Mouse (Mus musculus) CH12.LX (cell line): Measurements from ENCODE around the gene Abhd2. TPM values are rescaled to one million over a fixed set of nuclear protein-coding genes. Genes with fewer than 3 reads are reported as not detected.

Experiments used
- DNase-seq: peaks from one replicate; pipeline ENCODE4 v3.0.0-alpha.2; 2013; ENCODE audit errors: extremely low read depth
- H3K27ac ChIP-seq: 2 replicates; pipeline ENCODE4 v1.5.1; 2012; ENCODE audit warnings: low read depth, mild to moderate bottlenecking, control low read depth, moderate library complexity; ENCODE audit not compliant: insufficient read depth
- H3K27me3 ChIP-seq: replicated peaks from 2 replicates; pipeline ENCODE3; 2012; ENCODE audit warnings: inconsistent platforms
- H3K36me3 ChIP-seq, 2 experiments: replicated peaks in 1 of 2; 2 replicates each; pipeline versions ENCODE3 to v1.6.1; 2012; ENCODE audit warnings: inconsistent platforms in 1 of 2, low read length in 1 of 2, mild to moderate bottlenecking in 1 of 2, mixed read lengths in 1 of 2, moderate library complexity in 1 of 2; ENCODE audit not compliant: control insufficient read depth in 1 of 2, insufficient read depth in 1 of 2
- H3K4me1 ChIP-seq, 2 experiments: 2 replicates each; pipeline ENCODE4 v1.6.1; 2012; ENCODE audit warnings: inconsistent platforms in 1 of 2, moderate library complexity in 1 of 2; ENCODE audit not compliant: insufficient read depth in 2 of 2, control insufficient read depth in 1 of 2
- H3K4me2 ChIP-seq: 2 replicates; pipeline ENCODE4 v1.6.1; 2012; ENCODE audit warnings: low read depth, mild to moderate bottlenecking, control low read depth; ENCODE audit not compliant: poor library complexity, insufficient read depth, severe bottlenecking
- H3K4me3 ChIP-seq, 3 experiments: fragments of 150-350 bp in 1 of 3; sonication (generic) in 1 of 3; replicated peaks in 1 of 3; 2 replicates each; pipeline versions ENCODE3 to v1.5.1; 2011 to 2012; ENCODE audit warnings: low read depth in 2 of 3, low read length in 2 of 3, mild to moderate bottlenecking in 2 of 3, moderate library complexity in 2 of 3, control low read depth in 1 of 3, improper control_type of control experiment in 1 of 3, inconsistent platforms in 1 of 3, mixed read lengths in 1 of 3; ENCODE audit not compliant: poor library complexity in 1 of 3
- H3K79me2 ChIP-seq: replicated peaks from 2 replicates; pipeline ENCODE4 v1.6.1; 2012; ENCODE audit warnings: mild to moderate bottlenecking, moderate library complexity; ENCODE audit not compliant: control insufficient read depth, poor library complexity, insufficient read depth, severe bottlenecking; ENCODE audit errors: extremely low read depth
- H3K9ac ChIP-seq: 2 replicates; pipeline ENCODE4 v1.6.1; 2012; ENCODE audit warnings: low read depth, mild to moderate bottlenecking, control low read depth, moderate library complexity; ENCODE audit not compliant: insufficient read depth
- H3K9me3 ChIP-seq: replicated peaks from 2 replicates; pipeline ENCODE3; 2012; ENCODE audit warnings: low read length, inconsistent platforms, mixed read lengths
- BHLHE40 ChIP-seq: IDR thresholded peaks from 2 replicates; pipeline ENCODE4 v1.6.1; 2011; ENCODE audit warnings: mild to moderate bottlenecking, low read depth, low read length, improper control_type of control experiment
- CHD1 ChIP-seq: IDR thresholded peaks from 2 replicates; pipeline ENCODE4 v1.6.1; 2012; ENCODE audit warnings: low read depth, low read length, improper control_type of control experiment, inconsistent platforms
- CHD2 ChIP-seq: IDR thresholded peaks from 2 replicates; pipeline ENCODE4 v1.6.1; 2011; ENCODE audit warnings: low read length, improper control_type of control experiment
- ETS1 ChIP-seq: conservative IDR thresholded peaks from 2 replicates; pipeline ENCODE4 v1.6.1; 2012; ENCODE audit warnings: low read depth, mild to moderate bottlenecking, inconsistent platforms, low read length, improper control_type of control experiment, moderate library complexity
- GABPA ChIP-seq: IDR thresholded peaks from 2 replicates; pipeline ENCODE4 v1.6.1; 2012; ENCODE audit warnings: low read depth, low read length, improper control_type of control experiment, inconsistent platforms; ENCODE audit not compliant: insufficient replicate concordance
- IRF4 ChIP-seq: IDR thresholded peaks from 2 replicates; pipeline ENCODE4 v1.6.1; 2014; ENCODE audit warnings: low read depth, mild to moderate bottlenecking, inconsistent platforms, low read length, improper control_type of control experiment
- JUND ChIP-seq: conservative IDR thresholded peaks from 2 replicates; pipeline ENCODE4 v1.6.1; 2011; ENCODE audit warnings: low read depth, low read length, improper control_type of control experiment
- MXI1 ChIP-seq: IDR thresholded peaks from 2 replicates; pipeline ENCODE4 v1.6.1; 2011; ENCODE audit warnings: mild to moderate bottlenecking, low read depth, low read length, improper control_type of control experiment
- MYC ChIP-seq: IDR thresholded peaks from 2 replicates; pipeline ENCODE4 v1.6.1; 2011; ENCODE audit warnings: low read depth, mild to moderate bottlenecking, improper control_type of control experiment, low read length
- POLR2A ChIP-seq: IDR thresholded peaks from 2 replicates; pipeline ENCODE4 v1.6.1; 2011; ENCODE audit warnings: low read depth, mild to moderate bottlenecking, improper control_type of control experiment, low read length
- POLR2AphosphoS2 ChIP-seq: IDR thresholded peaks from 2 replicates; pipeline ENCODE4 v1.6.1; 2011; ENCODE audit warnings: low read depth, low read length, improper control_type of control experiment
- RAD21 ChIP-seq: IDR thresholded peaks from 2 replicates; pipeline ENCODE4 v1.6.1; 2011; ENCODE audit warnings: low read depth, mild to moderate bottlenecking, low read length, improper control_type of control experiment, moderate library complexity
- RCOR1 ChIP-seq: conservative IDR thresholded peaks from 2 replicates; pipeline ENCODE4 v1.6.1; 2012; ENCODE audit warnings: low read depth, mild to moderate bottlenecking, inconsistent platforms, low read length, improper control_type of control experiment
- SMC3 ChIP-seq: IDR thresholded peaks from 2 replicates; pipeline ENCODE4 v1.6.1; 2011; ENCODE audit warnings: low read depth, low read length, improper control_type of control experiment
- TBP ChIP-seq: conservative IDR thresholded peaks from 2 replicates; pipeline ENCODE4 v1.6.1; 2011; ENCODE audit warnings: low read depth, low read length, improper control_type of control experiment
- USF2 ChIP-seq: conservative IDR thresholded peaks from 2 replicates; pipeline ENCODE4 v1.6.1; 2011; ENCODE audit warnings: low read depth, low read length, improper control_type of control experiment
- ZNF384 ChIP-seq: IDR thresholded peaks from 2 replicates; pipeline ENCODE4 v1.6.1; 2012; ENCODE audit warnings: low read depth, low read length, improper control_type of control experiment, inconsistent platforms
- dilution Hi-C: fragments of 300-500 bp; cut with MboI; formaldehyde crosslinking; loops from 2 replicates; pipeline ENCODE4 v1.14.3; 2020; ENCODE audit warnings: low sequenced_read_pairs; ENCODE audit not compliant: extremely low pct_unique_long_range_greater_than_20kb, extremely low pct_ligation_motif_present
- in situ Hi-C: fragments of 300-500 bp; cut with MboI; formaldehyde crosslinking; loops from 3 replicates; pipeline ENCODE4 v1.14.3; 2019; ENCODE audit warnings: low sequenced_read_pairs, low pct_ligation_motif_present, low pct_unique_long_range_greater_than_20kb, mixed read lengths
- polyA plus RNA-seq: library from polyadenylated mRNA; unstranded; fragments of >175 nt; gene quantifications from 2 replicates; pipeline ENCODE4 v1.2.1, GENCODE M21; 2012; ENCODE audit warnings: low read depth; ENCODE audit not compliant: insufficient read length
- total RNA-seq, 2 experiments: library from RNA; depleted of rRNA; stranded (reverse); fragments of 300-350 nt in 1 of 2; fragments of >200 nt in 1 of 2; gene quantifications; 2 replicates each; pipeline ENCODE4 v1.2.3; 2012 to 2014

Gene Abhd2
- total and polyA plus RNA-seq, 3 experiments = 6.0 to 15.4 (median 9.9) TPM

DNA sequence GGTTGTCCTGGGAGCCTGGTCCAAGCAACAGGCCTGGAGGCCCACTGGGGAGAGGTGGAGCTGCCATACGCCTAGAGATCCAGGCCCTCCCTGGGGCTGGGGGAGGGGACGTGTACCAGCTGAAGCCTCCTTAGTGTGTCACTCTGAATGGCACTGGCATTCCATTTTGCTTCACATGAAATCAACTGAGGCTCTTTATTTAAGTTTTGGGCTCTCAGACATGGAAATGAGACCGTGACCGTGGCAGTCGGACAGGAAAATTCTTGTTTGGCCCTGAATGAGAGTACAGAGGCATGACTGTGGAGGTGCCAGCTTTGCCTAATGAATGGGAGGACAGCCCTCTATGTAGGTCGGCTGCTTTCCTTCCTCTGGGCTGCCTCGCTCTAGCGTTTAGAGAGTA lies 89.2 kb downstream of the Abhd2 start:
- H3K4me1 ChIP-seq = peaks cover 0 to 19% of the 10 kb centered on the region in 2 experiments; a peak in 2 of 4 replicates
- no peak overlapping the region for H3K4me2 ChIP-seq
- no peak overlapping the region for H3K27ac ChIP-seq
- no peak for DNase-seq
- no peak overlapping the region for H3K9ac ChIP-seq
- in situ Hi-C loops = loop anchor here (25.0 kb wide), 1 partner anchor 450 kb away; the partner anchor contains the start of gene Isg20
- H3K36me3 ChIP-seq = peaks cover 23 to 67% of the 10 kb centered on the region in 2 experiments
- no peak for TF ChIP-seq RCOR1
- no peak for TF ChIP-seq ZNF384
- TF ChIP-seq CHD2 = no peak
- TF ChIP-seq, all 38 proteins: peak for 0
- H3K79me2 ChIP-seq = no peaks in the 10 kb centered on the region
- no peaks in the 10 kb centered on the region for H3K27me3 ChIP-seq
- no peak overlapping the region for H3K4me3 ChIP-seq
- H3K9me3 ChIP-seq = no peaks in the 10 kb centered on the region
- dilution Hi-C loops = no loop called here

DNA sequence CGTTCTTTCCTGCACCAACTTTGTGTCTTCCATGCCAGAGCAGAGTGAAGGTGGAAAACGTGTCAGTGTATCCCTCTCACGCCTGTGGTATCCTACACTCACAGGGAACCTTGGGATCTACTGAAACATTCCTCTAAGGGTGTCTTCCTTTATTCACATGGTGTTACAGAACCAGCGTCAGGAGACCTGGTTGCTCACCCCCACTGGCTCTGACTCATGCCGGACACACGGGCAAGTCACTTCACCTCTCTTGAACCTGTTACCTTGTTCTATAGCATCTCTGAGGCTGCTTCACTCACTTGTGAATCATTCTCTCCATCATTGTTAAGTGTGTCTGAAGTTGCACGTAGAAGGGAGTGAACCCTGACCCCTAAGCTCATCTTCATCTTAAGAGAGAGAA lies 89.8 kb downstream of the Abhd2 start:
- H3K4me2 ChIP-seq = no peak overlapping the region
- H3K4me3 ChIP-seq = no peak overlapping the region
- H3K79me2 ChIP-seq = no peaks in the 10 kb centered on the region
- no peak overlapping the region for H3K27ac ChIP-seq
- no peak for DNase-seq
- H3K27me3 ChIP-seq = no peaks in the 10 kb centered on the region
- TF ChIP-seq POLR2A = no peak
- TF ChIP-seq USF2 = no peak
- no peak for TF ChIP-seq SMC3
- TF ChIP-seq JUND = no peak
- TF ChIP-seq MYC = no peak
- no peak for TF ChIP-seq CHD1
- no peak for TF ChIP-seq MXI1
- no peak for TF ChIP-seq POLR2AphosphoS2
- no peak for TF ChIP-seq IRF4
- TF ChIP-seq TBP = no peak
- no peak for TF ChIP-seq BHLHE40
- TF ChIP-seq ETS1 = no peak
- TF ChIP-seq GABPA = no peak
- no peak for TF ChIP-seq RAD21
- dilution Hi-C loops (no loop called here), in situ Hi-C loops (loop anchor here (25.0 kb wide), 1 partner anchor 451 kb away; the partner anchor contains the start of gene Isg20)
- H3K36me3 ChIP-seq = peaks cover 21 to 63% of the 10 kb centered on the region in 2 experiments
- H3K9ac ChIP-seq = no peak overlapping the region
- no peaks in the 10 kb centered on the region for H3K9me3 ChIP-seq
- H3K4me1 ChIP-seq = peaks cover 0 to 19% of the 10 kb centered on the region in 2 experiments; a peak in 2 of 4 replicates
